Mouse (Mus musculus): ENCODE results near the gene Sox6.

GRCm38 (mm10) chr7:115666686-115667382 lies 371.8 kb downstream of the Sox6 start:
- TF ChIP-seq CTCF (IDR thresholded peaks at IDR 0.05; ENCODE audit: borderline replicate concordance, insufficient read depth, low read length) (no peak), POLR2A (IDR thresholded peaks at IDR 0.05; ENCODE audit: low read depth, low read length) (no peak)

Data from embryonic fibroblast, embryonic 13.5 days (primary cell).